Mouse (Mus musculus) ES-E14 (cell line): ENCODE data around the gene Rtl8a. TPM values are rescaled to one million over a fixed set of nuclear protein-coding genes. Genes with fewer than 3 reads are reported as not detected.
"Not testable (repeated sequence)": the region's sequence is repeated elsewhere in the genome, so short reads cannot be mapped to it uniquely, and the experiment has no call there.

Experiments used
- DNase-seq: peaks from one replicate; pipeline ENCODE4 v3.0.0-alpha.2; 2013; ENCODE audit warnings: low read depth, low spot score
- H3K27ac ChIP-seq: 2 replicates; pipeline ENCODE4 v1.5.1; 2012; ENCODE audit warnings: low read depth, mild to moderate bottlenecking, low read length, moderate library complexity, mixed read lengths; ENCODE audit not compliant: poor library complexity, insufficient read depth, severe bottlenecking
- H3K36me3 ChIP-seq: 2 replicates; pipeline ENCODE4 v1.6.1; 2012; ENCODE audit warnings: mild to moderate bottlenecking, low read length, moderate library complexity, mixed read lengths; ENCODE audit not compliant: control insufficient read depth, poor library complexity, insufficient read depth, severe bottlenecking
- H3K4me1 ChIP-seq, 2 experiments: fragments of 150-350 bp in 1 of 2; sonication (generic) in 1 of 2; 2 replicates each; pipeline ENCODE4 v1.6.1; 2012; ENCODE audit warnings: low read length in 2 of 2, mild to moderate bottlenecking in 1 of 2, mixed read lengths in 1 of 2; ENCODE audit not compliant: control insufficient read depth in 2 of 2, insufficient read depth in 2 of 2, poor library complexity in 1 of 2
- H3K4me3 ChIP-seq, 2 experiments: fragments of 150-350 bp in 1 of 2; sonication (generic) in 1 of 2; 2 replicates each; pipeline ENCODE4 v1.5.1; 2012; ENCODE audit warnings: low read length in 2 of 2, low read depth in 1 of 2, mild to moderate bottlenecking in 1 of 2, mixed read lengths in 1 of 2; ENCODE audit not compliant: insufficient read depth in 1 of 2, poor library complexity in 1 of 2, severe bottlenecking in 1 of 2
- H3K9ac ChIP-seq: 2 replicates; pipeline ENCODE4 v1.6.1; 2012; ENCODE audit warnings: low read depth, mild to moderate bottlenecking, low read length, mixed read lengths; ENCODE audit not compliant: poor library complexity, insufficient read depth, severe bottlenecking
- H3K9me3 ChIP-seq: fragments of 150-350 bp; sonication (generic); 2 replicates; pipeline ENCODE4 v1.6.1; 2012; ENCODE audit warnings: low read depth, mild to moderate bottlenecking, low read length; ENCODE audit not compliant: control insufficient read depth, insufficient read depth
- CHD2 ChIP-seq: IDR thresholded peaks from 2 replicates; pipeline ENCODE4 v1.6.1; 2014; ENCODE audit warnings: mild to moderate bottlenecking, low read depth, low read length, inconsistent platforms
- HCFC1 ChIP-seq: IDR thresholded peaks from 2 replicates; pipeline ENCODE4 v1.6.1; 2012; ENCODE audit warnings: low read length, inconsistent platforms, borderline replicate concordance; ENCODE audit not compliant: insufficient read depth
- MAFK ChIP-seq: IDR thresholded peaks from 2 replicates; pipeline ENCODE4 v1.6.1; 2014; ENCODE audit warnings: mild to moderate bottlenecking, low read depth, low read length, inconsistent platforms; ENCODE audit not compliant: insufficient read depth
- ZC3H11A ChIP-seq: IDR thresholded peaks from 2 replicates; pipeline ENCODE4 v1.6.1; 2012; ENCODE audit warnings: low read depth, mild to moderate bottlenecking, inconsistent platforms, low read length, borderline replicate concordance
- ZNF384 ChIP-seq: IDR thresholded peaks from 2 replicates; pipeline ENCODE4 v1.6.1; 2012; ENCODE audit warnings: low read depth, low read length, inconsistent platforms
- in situ Hi-C, 2 experiments: fragments of 600-800 bp; cut with MboI; formaldehyde crosslinking; loops; one replicate each; pipeline ENCODE4 v1.15.1; 2025; ENCODE audit warnings: low sequenced_read_pairs in 2 of 2, inconsistent platforms in 1 of 2; ENCODE audit not compliant: unreplicated experiment in 2 of 2
- total RNA-seq: library from RNA; depleted of rRNA; stranded (reverse); fragments of 300-350 nt; gene quantifications from 2 replicates; pipeline ENCODE4 v1.2.3, GENCODE M21; 2012; rRNA removed

Gene Rtl8a
- 4.9 and 11.9 TPM in 2 replicates for total RNA-seq

- H3K4me1 ChIP-seq, H3K9me3 ChIP-seq, H3K9ac ChIP-seq, in situ Hi-C loops, H3K27ac ChIP-seq, H3K36me3 ChIP-seq: not testable (repeated sequence)
- peak within 1 kb of the TSS; percentile 12 to 24; a peak in 1 of 4 replicates for H3K4me3 ChIP-seq
- peak; percentile 45 for DNase-seq
Observed at GRCm38 (mm10) chrX:53642980-53643961, at the start of gene Rtl8a. Gene Rtl8a, minus strand, starts transcription at chrX:53643682.

GRCm38 (mm10) chrX:53693141-53693540, 49.7 kb upstream of the Rtl8a start:
- Histone ChIP-seq H3K4me3 (no peak overlapping the region), H3K4me1 (no peaks in the 10 kb centered on the region), H3K27ac (no peak overlapping the region), H3K9ac (no peak overlapping the region), H3K9me3 (no peaks in the 10 kb centered on the region), H3K36me3 (no peaks in the 10 kb centered on the region)
- in situ Hi-C loops = no loop called here
- TF ChIP-seq CHD2 (no peak), ZNF384 (no peak), HCFC1 (no peak), MAFK (no peak), ZC3H11A (no peak)
- DNase-seq = no peak

- Histone ChIP-seq H3K9ac (no peak overlapping the region), H3K27ac (no peak overlapping the region), H3K36me3 (no peaks in the 10 kb centered on the region), H3K4me3 (no peak overlapping the region), H3K4me1 (no peaks in the 10 kb centered on the region), H3K9me3 (no peaks in the 10 kb centered on the region)
- no peak for TF ChIP-seq MAFK
- TF ChIP-seq HCFC1 = no peak
- no peak for TF ChIP-seq ZNF384
- no peak for TF ChIP-seq ZC3H11A
- no peak for TF ChIP-seq CHD2
- no peak for DNase-seq
- in situ Hi-C loops = no loop called here
Observed at GRCm38 (mm10) chrX:53692065-53692464, 48.6 kb upstream of the Rtl8a start.

GRCm38 (mm10) chrX:53684676-53685075, 41.2 kb upstream of the Rtl8a start:
- H3K9ac ChIP-seq, H3K36me3 ChIP-seq, H3K4me1 ChIP-seq, H3K4me3 ChIP-seq, DNase-seq, H3K9me3 ChIP-seq, in situ Hi-C loops, H3K27ac ChIP-seq: not testable (repeated sequence)

- DNase-seq, in situ Hi-C loops, H3K9me3 ChIP-seq, H3K36me3 ChIP-seq, H3K9ac ChIP-seq, H3K4me1 ChIP-seq, H3K27ac ChIP-seq, H3K4me3 ChIP-seq: not testable (repeated sequence)
Observed at GRCm38 (mm10) chrX:53682650-53683049, 39.2 kb upstream of the Rtl8a start.

GRCm38 (mm10) chrX:53676943-53677342, 33.5 kb upstream of the Rtl8a start:
- in situ Hi-C loops, H3K4me1 ChIP-seq, H3K4me3 ChIP-seq, H3K36me3 ChIP-seq, H3K27ac ChIP-seq, H3K9me3 ChIP-seq, H3K9ac ChIP-seq, DNase-seq: not testable (repeated sequence)

- H3K36me3 ChIP-seq, H3K27ac ChIP-seq: not testable (repeated sequence)
Observed at GRCm38 (mm10) chrX:53670696-53671095, 27.2 kb upstream of the Rtl8a start.

More at GRCm38 (mm10) chrX:53670696-53671095, 27.2 kb upstream of the Rtl8a start:
- H3K9ac ChIP-seq, in situ Hi-C loops, H3K4me1 ChIP-seq, DNase-seq, H3K9me3 ChIP-seq: not testable (repeated sequence)
- H3K4me3 ChIP-seq = peak overlapping the region in 1 of 2 experiments; percentile 16; a peak in 1 of 4 replicates
